Mouse (Mus musculus) limb, embryonic 15.5 days (tissue): Measurements from ENCODE around the gene BC028528. TPM values are rescaled to one million over a fixed set of nuclear protein-coding genes. Genes with fewer than 3 reads are reported as not detected.
"Not testable (repeated sequence)": the region's sequence is repeated elsewhere in the genome, so short reads cannot be mapped to it uniquely, and the experiment has no call there.

Experiments used
- ATAC-seq: fragments of 200-750 bp; cut with Nextera tagmentation; 2 replicates; pipeline ENCODE4 v1.8.0; 2017; ENCODE audit warnings: low read depth, moderate TSS enrichment; ENCODE audit not compliant: insufficient number of reproducible peaks, low FRiP score, low TSS enrichment
- H3K27ac ChIP-seq: fragments of 300-500 bp; sonication (generic); 2 replicates; pipeline ENCODE4 v1.5.1; 2015; ENCODE audit warnings: moderate library complexity, mild to moderate bottlenecking, inconsistent platforms
- H3K27me3 ChIP-seq: fragments of 300-500 bp; sonication (generic); 2 replicates; pipeline ENCODE4 v1.6.1; 2015; ENCODE audit warnings: inconsistent platforms
- H3K36me3 ChIP-seq: fragments of 300-500 bp; sonication (generic); 2 replicates; pipeline ENCODE4 v1.6.1; 2015; ENCODE audit warnings: inconsistent platforms
- H3K4me1 ChIP-seq: fragments of 300-500 bp; sonication (generic); 2 replicates; pipeline ENCODE4 v1.6.1; 2015; ENCODE audit warnings: inconsistent platforms
- H3K4me2 ChIP-seq: fragments of 300-500 bp; sonication (generic); 2 replicates; pipeline ENCODE4 v1.6.1; 2015; ENCODE audit warnings: mild to moderate bottlenecking, inconsistent platforms
- H3K4me3 ChIP-seq: fragments of 300-500 bp; sonication (generic); 2 replicates; pipeline ENCODE4 v1.5.1; 2015; ENCODE audit warnings: mild to moderate bottlenecking, inconsistent platforms
- H3K9ac ChIP-seq: fragments of 300-500 bp; sonication (generic); 2 replicates; pipeline ENCODE4 v1.6.1; 2015; ENCODE audit warnings: inconsistent platforms
- H3K9me3 ChIP-seq: fragments of 300-500 bp; sonication (generic); 2 replicates; pipeline ENCODE4 v1.6.1; 2016; ENCODE audit warnings: inconsistent platforms
- WGBS: fragments of 180-500 bp; shearing (Covaris S2); methylation state at CpG from one replicate; pipeline ENCODE4 v1.1.7; 2015; 5-methylcytosine and 5-hydroxymethylcytosine counted together
- polyA plus RNA-seq: library from polyadenylated mRNA; unstranded; fragments of >200 nt; fragmentation: Nextera tagmentation; extraction: Ambion mirVana; gene quantifications from 2 replicates; pipeline ENCODE4 v1.2.1, GENCODE M21; 2015

BC028528 gene
- polyA plus RNA-seq, 1 experiment from 2014 or later: 24.9 TPM

DNA sequence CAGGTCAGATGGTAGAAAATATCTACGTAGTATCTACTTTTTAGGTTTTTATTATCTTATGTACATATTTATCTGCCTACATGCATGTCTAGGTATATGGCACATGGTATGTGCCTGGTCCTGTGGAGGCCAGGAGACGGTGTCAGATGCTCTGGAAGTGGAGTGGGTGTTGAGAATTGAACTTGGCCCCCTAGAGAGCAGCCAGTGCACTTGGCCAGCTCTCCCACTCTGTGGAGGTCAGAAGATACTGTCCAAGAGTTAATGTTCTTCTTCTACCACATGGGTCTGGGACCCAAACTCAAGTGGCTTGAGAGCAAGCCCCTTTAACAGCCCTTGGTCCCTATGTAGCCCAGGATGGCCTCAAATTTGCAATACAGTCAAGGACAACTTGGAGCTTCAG, 24.4 kb downstream of the BC028528 start:
- H3K36me3 ChIP-seq: peaks cover 50% of the 10 kb centered on the region
- no peaks in the 10 kb centered on the region for H3K27me3 ChIP-seq
- H3K9ac ChIP-seq: no peak overlapping the region
- H3K4me1 ChIP-seq: peaks cover 15% of the 10 kb centered on the region
- 92% methylated on average over 2 of the region's 2 CpGs for WGBS
- H3K4me3 ChIP-seq: no peak overlapping the region
- ATAC-seq: no peak
- H3K4me2 ChIP-seq: no peak overlapping the region
- no peak overlapping the region for H3K27ac ChIP-seq
- no peaks in the 10 kb centered on the region for H3K9me3 ChIP-seq

DNA sequence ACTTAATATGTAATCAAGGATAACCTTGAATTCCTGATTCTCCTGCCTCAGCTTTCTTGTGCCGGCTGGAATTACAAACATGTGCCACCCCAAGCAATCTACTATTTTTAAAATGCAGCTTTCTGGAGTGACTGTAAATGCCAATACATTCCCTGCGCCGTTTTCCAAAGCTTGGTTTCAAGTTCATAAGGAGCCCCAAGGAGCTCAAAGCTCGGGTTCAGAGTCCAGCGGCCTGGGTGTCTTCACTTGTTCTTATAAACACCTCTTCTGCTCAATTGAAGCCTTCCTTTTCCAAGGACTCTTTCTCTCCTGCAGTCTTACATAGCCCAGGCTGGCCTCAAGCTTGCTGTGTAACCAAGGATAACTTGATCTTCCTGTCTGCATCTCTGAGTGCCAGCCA, 25.7 kb downstream of the BC028528 start:
- Histone ChIP-seq H3K27ac (no peak overlapping the region), H3K4me2 (no peak overlapping the region), H3K27me3 (no peaks in the 10 kb centered on the region), H3K4me1 (peaks cover 10% of the 10 kb centered on the region; the same call in 1 of the 2 replicates), H3K4me3 (no peak overlapping the region), H3K9me3 (no peaks in the 10 kb centered on the region), H3K36me3 (peaks cover 50% of the 10 kb centered on the region), H3K9ac (no peak overlapping the region)
- no peak for ATAC-seq
- WGBS: 88% methylated on average over 5 of the region's 5 CpGs

- 90% methylated on average over 20 of the region's 20 CpGs for WGBS
- no peak overlapping the region for H3K9ac ChIP-seq
- peaks cover 50% of the 10 kb centered on the region for H3K36me3 ChIP-seq
- no peak overlapping the region for H3K4me3 ChIP-seq
- H3K9me3 ChIP-seq: no peaks in the 10 kb centered on the region
- ATAC-seq: no peak
- no peak overlapping the region for H3K27ac ChIP-seq
- no peaks in the 10 kb centered on the region for H3K27me3 ChIP-seq
- H3K4me2 ChIP-seq: no peak overlapping the region
- peaks cover 8% of the 10 kb centered on the region; the same call in 1 of the 2 replicates for H3K4me1 ChIP-seq
Observed at GRCm38 (mm10) chr3:95865571-95865970, 26.2 kb downstream of the BC028528 start.

DNA sequence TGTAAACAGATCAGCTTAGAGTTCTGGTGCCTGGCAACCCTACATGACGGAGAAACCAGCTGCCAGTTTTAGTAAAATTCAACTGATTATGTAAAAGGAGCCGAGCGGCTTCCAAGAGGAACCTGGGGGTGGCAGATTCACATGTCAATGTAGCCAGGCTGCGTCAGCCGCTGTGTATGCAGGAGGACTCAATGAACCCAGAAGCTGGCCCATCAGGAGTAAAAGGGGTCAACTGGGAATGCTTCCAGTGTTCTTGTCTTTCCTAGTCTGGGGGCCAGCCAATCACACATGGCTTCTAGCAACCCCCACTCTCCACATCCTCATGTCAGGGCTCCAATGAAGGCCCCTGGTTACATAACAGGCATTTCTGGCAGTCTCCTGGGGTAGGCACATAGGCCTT, 26.8 kb downstream of the BC028528 start:
- H3K9ac ChIP-seq: no peak overlapping the region

GRCm38 (mm10) chr3:95863578-95863977, 28.2 kb downstream of the BC028528 start:
- H3K4me1 ChIP-seq: no peaks in the 10 kb centered on the region
- no peak overlapping the region for H3K27ac ChIP-seq
- H3K9me3 ChIP-seq: no peaks in the 10 kb centered on the region
- no peaks in the 10 kb centered on the region for H3K27me3 ChIP-seq
- peaks cover 42% of the 10 kb centered on the region for H3K36me3 ChIP-seq
- no peak for ATAC-seq
- H3K4me2 ChIP-seq: no peak overlapping the region
- H3K9ac ChIP-seq: no peak overlapping the region
- no peak overlapping the region for H3K4me3 ChIP-seq
- 69% methylated on average over 7 of the region's 7 CpGs for WGBS

More for the DNA sequence above, 26.8 kb downstream of the BC028528 start:
- peaks cover 3% of the 10 kb centered on the region; the same call in 1 of the 2 replicates for H3K4me1 ChIP-seq
- 87% methylated on average over 5 of the region's 5 CpGs for WGBS
- no peaks in the 10 kb centered on the region for H3K27me3 ChIP-seq
- H3K9me3 ChIP-seq: no peaks in the 10 kb centered on the region
- H3K27ac ChIP-seq: no peak overlapping the region
- no peak overlapping the region for H3K4me2 ChIP-seq
- H3K4me3 ChIP-seq: no peak overlapping the region
- peaks cover 50% of the 10 kb centered on the region for H3K36me3 ChIP-seq
- no peak for ATAC-seq

GRCm38 (mm10) chr3:95861796-95862195, 30.0 kb downstream of the BC028528 start:
- 52% methylated on average over 2 of the region's 2 CpGs for WGBS
- H3K27ac ChIP-seq: no peak overlapping the region
- H3K4me2 ChIP-seq: no peak overlapping the region
- H3K27me3 ChIP-seq: no peaks in the 10 kb centered on the region
- no peak for ATAC-seq
- no peak overlapping the region for H3K9ac ChIP-seq
- H3K4me1 ChIP-seq: no peaks in the 10 kb centered on the region
- H3K9me3 ChIP-seq: no peaks in the 10 kb centered on the region
- no peak overlapping the region for H3K4me3 ChIP-seq
- H3K36me3 ChIP-seq: peaks cover 31% of the 10 kb centered on the region

DNA sequence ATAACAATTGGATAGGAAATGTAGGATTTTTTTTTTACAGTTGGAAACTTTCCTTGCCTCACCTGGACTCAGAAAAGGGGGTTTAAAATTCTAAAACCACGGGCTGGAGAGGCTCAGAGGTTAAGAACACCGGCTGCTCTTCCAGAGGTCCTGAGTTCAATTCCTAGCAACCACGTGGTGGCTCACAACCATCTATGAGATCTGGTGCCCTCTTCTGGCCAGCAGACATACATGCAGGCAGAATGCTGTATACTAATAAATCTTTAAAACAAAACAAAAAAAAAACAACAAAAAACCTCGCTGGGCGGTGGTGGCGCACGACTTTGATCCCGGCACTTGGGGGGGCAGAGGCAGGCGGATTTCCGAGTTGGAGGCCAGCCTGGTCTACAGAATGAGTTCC, 30.6 kb downstream of the BC028528 start:
- H3K27ac ChIP-seq: no peak overlapping the region
- no peaks in the 10 kb centered on the region for H3K4me1 ChIP-seq
- 79% methylated on average over 10 of the region's 10 CpGs for WGBS
- no peaks in the 10 kb centered on the region for H3K27me3 ChIP-seq
- no peak overlapping the region for H3K4me3 ChIP-seq
- H3K4me2 ChIP-seq: no peak overlapping the region
- no peak overlapping the region for H3K9ac ChIP-seq
- no peak for ATAC-seq
- H3K36me3 ChIP-seq: peaks cover 31% of the 10 kb centered on the region
- no peaks in the 10 kb centered on the region for H3K9me3 ChIP-seq

- 86% methylated on average over 3 of the region's 3 CpGs for WGBS
- no peaks in the 10 kb centered on the region for H3K4me1 ChIP-seq
- no peaks in the 10 kb centered on the region for H3K9me3 ChIP-seq
- H3K9ac ChIP-seq: no peak overlapping the region
- no peak overlapping the region for H3K27ac ChIP-seq
- H3K4me2 ChIP-seq: no peak overlapping the region
- no peak for ATAC-seq
- H3K4me3 ChIP-seq: no peak overlapping the region
- no peaks in the 10 kb centered on the region for H3K27me3 ChIP-seq
- peaks cover 22% of the 10 kb centered on the region for H3K36me3 ChIP-seq
Observed at GRCm38 (mm10) chr3:95860323-95860722, 31.5 kb downstream of the BC028528 start.

DNA sequence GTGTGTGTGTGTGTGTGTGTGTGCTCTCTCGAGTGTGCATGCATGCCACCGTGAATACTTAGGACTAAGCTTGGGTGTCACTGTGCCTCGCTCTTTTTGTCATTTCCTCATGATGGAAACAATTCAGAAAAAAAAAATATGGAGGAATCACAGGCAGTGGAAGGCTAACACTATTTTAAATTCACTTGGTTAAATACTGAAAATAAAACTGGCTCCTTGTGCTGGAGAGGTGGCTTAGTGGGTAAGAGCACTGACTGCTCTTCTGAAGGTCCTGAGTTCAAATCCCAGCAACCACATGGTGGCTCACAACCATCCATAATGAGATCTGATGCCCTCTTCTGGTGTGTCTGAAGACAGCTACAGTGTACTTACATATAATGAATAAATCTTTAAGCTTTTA, 33.5 kb downstream of the BC028528 start:
- not testable (repeated sequence) for ATAC-seq, H3K4me3 ChIP-seq, H3K9ac ChIP-seq, H3K27me3 ChIP-seq, H3K9me3 ChIP-seq, H3K27ac ChIP-seq, H3K36me3 ChIP-seq, H3K4me2 ChIP-seq, H3K4me1 ChIP-seq
- 85% methylated on average over 3 of the region's 3 CpGs for WGBS

- H3K4me1 ChIP-seq, H3K27me3 ChIP-seq, H3K9me3 ChIP-seq, H3K4me2 ChIP-seq, H3K27ac ChIP-seq, ATAC-seq, H3K4me3 ChIP-seq, H3K9ac ChIP-seq: not testable (repeated sequence)
- H3K36me3 ChIP-seq: peaks cover 13% of the 10 kb centered on the region
- 87% methylated on average over 1 of the region's 1 CpGs for WGBS
Observed at GRCm38 (mm10) chr3:95857050-95857449, 34.8 kb downstream of the BC028528 start.

- peaks cover 20% of the 10 kb centered on the region for H3K36me3 ChIP-seq
- H3K27ac ChIP-seq: peak overlapping the region; percentile 85
- H3K4me1 ChIP-seq: no peaks in the 10 kb centered on the region
- WGBS: 20% methylated on average over 7 of the region's 7 CpGs
- ATAC-seq: no peak
- H3K4me3 ChIP-seq: peak overlapping the region; percentile 86
- H3K4me2 ChIP-seq: peak overlapping the region; percentile 55
- no peaks in the 10 kb centered on the region for H3K27me3 ChIP-seq
- H3K9me3 ChIP-seq: no peaks in the 10 kb centered on the region
- peak overlapping the region; percentile 89 for H3K9ac ChIP-seq
Observed at GRCm38 (mm10) chr3:95856115-95856514, 35.7 kb downstream of the BC028528 start.

DNA sequence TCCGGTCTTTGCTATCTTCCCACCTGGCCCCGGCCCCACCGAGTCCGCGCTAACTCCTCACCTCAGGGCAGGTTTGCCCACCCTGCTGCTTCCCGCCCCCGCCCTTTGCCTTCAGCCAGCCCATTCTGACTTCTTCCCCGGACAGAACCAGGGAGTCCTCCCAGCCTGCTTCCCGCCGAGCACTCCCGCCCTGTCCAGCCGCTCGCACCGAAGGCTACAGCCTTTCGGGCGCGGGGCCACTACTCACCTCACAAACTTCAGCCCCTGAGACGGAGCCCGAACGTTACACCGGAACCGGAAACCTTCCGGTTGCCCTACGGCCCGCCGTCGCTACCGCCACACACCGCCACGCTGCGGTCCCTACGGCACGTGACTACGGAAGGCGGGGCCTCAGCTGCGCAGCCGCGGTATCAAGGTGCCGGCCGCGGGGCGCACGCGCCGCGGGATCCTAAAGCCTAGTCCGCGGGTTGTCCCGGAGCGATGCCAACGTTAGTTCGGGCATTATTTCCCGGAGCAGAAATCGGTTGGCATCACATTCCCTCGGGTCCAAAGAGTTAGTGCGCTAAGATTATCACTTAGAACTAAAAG, 36.2 kb downstream of the BC028528 start, which contains the start of gene Prpf3:
TSS of gene Prpf3 (minus strand) at position 384 of the 588 bp plus-strand sequence.
- WGBS: under 1% methylated on average over 56 of the region's 56 CpGs
- H3K36me3 ChIP-seq: peaks cover 26% of the 10 kb centered on the region
- H3K27me3 ChIP-seq: no peaks in the 10 kb centered on the region
- peak within 1 kb of the TSS; percentile 55 for H3K4me2 ChIP-seq
- H3K9me3 ChIP-seq: no peaks in the 10 kb centered on the region
- H3K4me3 ChIP-seq: peak within 1 kb of the TSS; percentile 86
- peak within 1 kb of the TSS; percentile 89 for H3K9ac ChIP-seq
- no peaks in the 10 kb centered on the region for H3K4me1 ChIP-seq
- peak within 1 kb of the TSS; percentile 85 for H3K27ac ChIP-seq
- ATAC-seq: peak; percentile 91

DNA sequence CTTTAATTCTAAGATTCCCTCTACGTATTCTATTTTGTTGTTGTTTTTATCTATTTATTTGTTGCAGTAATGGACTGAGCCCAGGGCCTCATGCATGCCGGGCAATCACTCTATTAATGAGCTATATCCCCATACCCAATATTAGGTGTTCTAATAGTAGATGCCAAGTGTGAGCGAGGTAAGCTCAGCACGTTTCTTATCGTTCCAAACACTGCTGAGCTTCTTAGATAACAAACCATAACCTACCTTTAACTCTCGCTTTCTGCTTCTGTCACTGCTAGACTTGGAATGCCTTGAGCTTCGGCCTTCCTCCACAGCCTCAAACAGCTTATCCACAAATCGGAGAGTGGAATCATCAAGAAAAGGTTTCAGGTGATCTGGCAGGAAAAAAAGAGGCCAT, 40.5 kb downstream of the BC028528 start:
- Histone ChIP-seq H3K27ac (no peak overlapping the region), H3K27me3 (no peaks in the 10 kb centered on the region), H3K9ac (no peak overlapping the region), H3K36me3 (peaks cover 68% of the 10 kb centered on the region), H3K4me2 (no peak overlapping the region), H3K9me3 (no peaks in the 10 kb centered on the region), H3K4me1 (no peaks in the 10 kb centered on the region), H3K4me3 (no peak overlapping the region)
- no peak for ATAC-seq
- 97% methylated on average over 8 of the region's 8 CpGs for WGBS
